Mouse (Mus musculus) olfactory bulb, adult 2 months (tissue): ENCODE data around the gene Plin5. TPM values are rescaled to one million over a fixed set of nuclear protein-coding genes. Genes with fewer than 3 reads are reported as not detected.
A peak's percentile ranks its signal among the peaks of the same experiment; 100 is the strongest.

Source experiments
- H3K27ac ChIP-seq: fragments of 200-500 bp; 2 replicates; pipeline ENCODE4 v1.5.1; 2012; ENCODE audit warnings: low read depth, low read length; ENCODE audit not compliant: insufficient read depth
- H3K4me1 ChIP-seq: fragments of 200-500 bp; 2 replicates; pipeline ENCODE4 v1.6.1; 2012; ENCODE audit warnings: low read length; ENCODE audit not compliant: control insufficient read depth, insufficient read depth
- H3K4me3 ChIP-seq: fragments of 200-500 bp; 2 replicates; pipeline ENCODE4 v1.5.1; 2012; ENCODE audit warnings: mild to moderate bottlenecking, low read depth, low read length, moderate library complexity; ENCODE audit not compliant: insufficient read depth
- CTCF ChIP-seq: fragments of 200-500 bp; IDR thresholded peaks from 2 replicates; pipeline ENCODE4 v1.5.1; 2012; ENCODE audit warnings: low read depth, mild to moderate bottlenecking, low read length, moderate library complexity; ENCODE audit not compliant: insufficient read depth
- POLR2A ChIP-seq: fragments of 200-500 bp; IDR thresholded peaks from 2 replicates; pipeline ENCODE4 v1.6.1; 2012; ENCODE audit warnings: mild to moderate bottlenecking, low read depth, low read length, moderate library complexity; ENCODE audit not compliant: insufficient read depth
- WGBS: fragments of 180-500 bp; shearing (Covaris S2); methylation state at CpG from one replicate; pipeline ENCODE4 v1.1.7; 2018; 5-methylcytosine and 5-hydroxymethylcytosine counted together
- polyA plus RNA-seq: library from polyadenylated mRNA; stranded (reverse); fragments of >200 nt; gene quantifications from 2 replicates; pipeline ENCODE4 v1.2.4, GENCODE M21; 2012; ENCODE audit warnings: low replicate concordance; ENCODE audit not compliant: missing spikeins, insufficient read depth, insufficient read length

The Plin5 gene
- polyA plus RNA-seq, 1 experiment: not detected

GRCm38 (mm10) chr17:56124377-56125275, 7.2 kb upstream of the Plin5 start:
- TF ChIP-seq POLR2A (no peak), CTCF (peak; percentile 51; the same call in 1 of the 2 replicates)
- WGBS: 39% methylated on average over 59 of the region's 59 CpGs
- no peak overlapping the region for H3K4me3 ChIP-seq
- H3K4me1 ChIP-seq: peaks cover 12% of the 10 kb centered on the region
- H3K27ac ChIP-seq: no peak overlapping the region

GRCm38 (mm10) chr17:56123681-56124340, 6.4 kb upstream of the Plin5 start:
- Histone ChIP-seq H3K27ac (no peak overlapping the region), H3K4me3 (no peak overlapping the region), H3K4me1 (peaks cover 12% of the 10 kb centered on the region)
- WGBS: 60% methylated on average over 59 of the region's 59 CpGs
- TF ChIP-seq CTCF (no peak), POLR2A (no peak)

GRCm38 (mm10) chr17:56123161-56123560, 5.8 kb upstream of the Plin5 start:
- Histone ChIP-seq H3K4me1 (peaks cover 12% of the 10 kb centered on the region), H3K4me3 (no peak overlapping the region), H3K27ac (no peak overlapping the region)
- TF ChIP-seq POLR2A: no peak
- no peak for TF ChIP-seq CTCF
- WGBS: 90% methylated on average over 12 of the region's 12 CpGs

GRCm38 (mm10) chr17:56121826-56122225, 4.4 kb upstream of the Plin5 start, which contains the start of gene Lrg1:
Gene Lrg1 (minus strand): TSS chr17:56122001.
- Histone ChIP-seq H3K4me3 (no peak within 1 kb of the TSS), H3K4me1 (peaks cover 20% of the 10 kb centered on the region), H3K27ac (no peak within 1 kb of the TSS)
- WGBS: 67% methylated on average over 2 of the region's 2 CpGs
- TF ChIP-seq POLR2A: no peak
- TF ChIP-seq CTCF: no peak

- peaks cover 20% of the 10 kb centered on the region for H3K4me1 ChIP-seq
- H3K4me3 ChIP-seq: no peak overlapping the region
- TF ChIP-seq POLR2A (no peak), CTCF (no peak)
- 9% methylated on average over 66 of the region's 66 CpGs for WGBS
- no peak overlapping the region for H3K27ac ChIP-seq
Measured at GRCm38 (mm10) chr17:56119981-56120880, 2.8 kb upstream of the Plin5 start.

- Histone ChIP-seq H3K4me1 (peaks cover 20% of the 10 kb centered on the region), H3K27ac (no peak overlapping the region), H3K4me3 (no peak overlapping the region)
- 49% methylated on average over 12 of the region's 12 CpGs for WGBS
- TF ChIP-seq POLR2A: no peak
- TF ChIP-seq CTCF: no peak
Measured at GRCm38 (mm10) chr17:56119431-56119830, 2.0 kb upstream of the Plin5 start.

GRCm38 (mm10) chr17:56116193-56116592, 1.2 kb downstream of the Plin5 start:
- no peak overlapping the region for H3K4me3 ChIP-seq
- 75% methylated on average over 10 of the region's 10 CpGs for WGBS
- peaks cover 20% of the 10 kb centered on the region for H3K4me1 ChIP-seq
- no peak overlapping the region for H3K27ac ChIP-seq
- TF ChIP-seq POLR2A (no peak), CTCF (no peak)

- TF ChIP-seq CTCF (no peak), POLR2A (no peak)
- no peak overlapping the region for H3K27ac ChIP-seq
- WGBS: 82% methylated on average over 3 of the region's 3 CpGs
- peaks cover 8% of the 10 kb centered on the region for H3K4me1 ChIP-seq
- no peak overlapping the region for H3K4me3 ChIP-seq
Measured at GRCm38 (mm10) chr17:56112743-56113142, 4.7 kb downstream of the Plin5 start.
